Mouse (Mus musculus) midbrain, postnatal 0 days (tissue): ENCODE data around the gene Rxfp2. TPM values are rescaled to one million over a fixed set of nuclear protein-coding genes. Genes with fewer than 3 reads are reported as not detected.
A peak's percentile ranks its signal among the peaks of the same experiment; 100 is the strongest.

ENCODE experiments used
- ATAC-seq: fragments of 200-750 bp; cut with Nextera tagmentation; 2 replicates; pipeline ENCODE4 v1.8.0; 2017; ENCODE audit warnings: moderate number of reproducible peaks, mild to moderate bottlenecking, moderate TSS enrichment, moderate library complexity; ENCODE audit not compliant: low FRiP score
- DNase-seq: peaks from one replicate; pipeline ENCODE4 v3.0.0-alpha.2; 2015; ENCODE audit warnings: low spot score
- H3K27ac ChIP-seq: fragments of 300-500 bp; sonication (generic); 2 replicates; pipeline ENCODE4 v1.5.1; 2014; ENCODE audit warnings: low read depth, mild to moderate bottlenecking, low read length, mixed read lengths
- H3K27me3 ChIP-seq: fragments of 300-500 bp; sonication (generic); 2 replicates; pipeline ENCODE4 v1.6.1; 2014; ENCODE audit warnings: low read length, control low read depth, mixed read lengths; ENCODE audit not compliant: insufficient read depth
- H3K36me3 ChIP-seq: fragments of 300-500 bp; sonication (generic); 2 replicates; pipeline ENCODE4 v1.6.1; 2014; ENCODE audit warnings: low read length, control low read depth, mixed read lengths; ENCODE audit not compliant: insufficient read depth
- H3K4me1 ChIP-seq: fragments of 300-500 bp; sonication (generic); 2 replicates; pipeline ENCODE4 v1.6.1; 2014; ENCODE audit warnings: mild to moderate bottlenecking, control low read depth, antibody characterized with exemption, low read length, mixed read lengths; ENCODE audit not compliant: insufficient read depth
- H3K4me2 ChIP-seq: fragments of 300-500 bp; sonication (generic); 2 replicates; pipeline ENCODE4 v1.6.1; 2014; ENCODE audit warnings: low read depth, mild to moderate bottlenecking, low read length, mixed read lengths; ENCODE audit not compliant: poor library complexity, severe bottlenecking
- H3K4me3 ChIP-seq: fragments of 300-500 bp; sonication (generic); 2 replicates; pipeline ENCODE4 v1.5.1; 2014; ENCODE audit warnings: low read depth, mild to moderate bottlenecking, low read length, moderate library complexity
- H3K9ac ChIP-seq: fragments of 300-500 bp; sonication (generic); replicated peaks from 2 replicates; pipeline ENCODE4 v1.6.1; 2014; ENCODE audit warnings: mild to moderate bottlenecking, low read length, moderate library complexity, mixed read lengths; ENCODE audit not compliant: poor library complexity, severe bottlenecking
- H3K9me3 ChIP-seq: fragments of 300-500 bp; sonication (generic); 2 replicates; pipeline ENCODE4 v1.6.1; 2016; ENCODE audit warnings: low read length, control low read depth
- CTCF ChIP-seq: IDR thresholded peaks from 2 replicates; pipeline ENCODE4 v1.5.1; 2016; ENCODE audit warnings: antibody characterized with exemption, mild to moderate bottlenecking
- WGBS: fragments of 180-500 bp; shearing (Covaris S2); extraction: QIAGEN DNeasy Blood & Tissue Kit; methylation state at CpG from one replicate; pipeline ENCODE4 v1.1.7; 2014; 5-methylcytosine and 5-hydroxymethylcytosine counted together
- polyA plus RNA-seq: library from polyadenylated mRNA; unstranded; fragments of >200 nt; fragmentation: Nextera tagmentation; extraction: Ambion mirVana; gene quantifications from 2 replicates; pipeline ENCODE4 v1.2.1, GENCODE M21; 2015
- total RNA-seq: library from RNA; depleted of rRNA; stranded (reverse); fragments of >200 nt; gene quantifications from 2 replicates; pipeline ENCODE4 v1.2.3, GENCODE M21; 2014

Gene Rxfp2
- total and polyA plus RNA-seq, 2 experiments from 2014 or later, result 0.38 to 1.6 TPM

DNA sequence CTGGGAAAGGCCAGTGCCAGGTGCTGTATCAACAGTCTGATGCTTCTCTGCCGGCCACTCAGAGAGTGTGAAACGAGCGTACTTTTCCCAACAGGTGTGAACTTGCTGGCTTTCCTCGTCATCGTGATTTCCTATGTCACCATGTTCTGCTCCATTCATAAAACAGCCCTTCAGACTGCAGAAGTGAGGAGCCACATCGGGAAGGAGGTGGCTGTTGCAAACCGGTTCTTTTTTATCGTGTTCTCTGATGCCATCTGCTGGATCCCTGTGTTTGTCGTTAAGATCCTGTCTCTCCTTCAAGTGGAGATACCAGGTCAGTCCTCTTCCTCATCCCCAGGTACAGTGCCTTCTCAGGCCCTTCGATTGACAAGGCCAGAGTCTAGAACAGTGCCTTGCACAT lies 51.6 kb downstream of the Rxfp2 start:
- no peak overlapping the region for H3K4me3 ChIP-seq

DNA sequence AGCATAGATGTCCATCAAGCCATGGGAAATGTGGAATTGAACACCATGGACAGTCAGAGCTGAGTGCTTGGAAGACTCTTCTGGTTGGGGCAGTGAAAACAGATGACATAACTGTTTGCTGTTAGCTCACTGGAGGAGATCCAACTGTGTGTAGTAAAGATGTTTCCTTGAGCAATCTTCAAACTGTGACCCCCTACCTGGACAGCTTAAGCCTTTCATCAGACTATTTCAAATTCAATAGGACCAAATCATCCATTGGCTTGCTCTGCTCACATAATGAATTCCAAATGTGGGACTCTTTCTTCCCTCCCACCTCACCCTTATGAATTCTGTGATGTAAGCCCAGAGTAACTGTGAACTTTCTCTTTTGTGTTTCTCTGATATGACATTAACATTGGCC lies 53.3 kb downstream of the Rxfp2 start:
- H3K9me3 ChIP-seq, result no peaks in the 10 kb centered on the region
- no peak for TF ChIP-seq CTCF
- no peak overlapping the region for H3K9ac ChIP-seq
- no peak for DNase-seq
- H3K36me3 ChIP-seq, result no peaks in the 10 kb centered on the region
- no peak overlapping the region for H3K4me3 ChIP-seq
- ATAC-seq, result no peak
- no peak overlapping the region for H3K4me2 ChIP-seq
- no peaks in the 10 kb centered on the region; the same call in 1 of the 2 replicates for H3K4me1 ChIP-seq
- H3K27me3 ChIP-seq, result no peaks in the 10 kb centered on the region
- no peak overlapping the region for H3K27ac ChIP-seq

More for the DNA sequence above, 51.6 kb downstream of the Rxfp2 start:
- DNase-seq (peak; percentile 70), ATAC-seq (no peak)
- TF ChIP-seq CTCF, result peak; percentile 80
- Histone ChIP-seq H3K27ac (no peak overlapping the region), H3K4me1 (no peaks in the 10 kb centered on the region; the same call in 1 of the 2 replicates), H3K9ac (no peak overlapping the region), H3K4me2 (peak overlapping the region; percentile 32), H3K27me3 (no peaks in the 10 kb centered on the region), H3K36me3 (no peaks in the 10 kb centered on the region), H3K9me3 (no peaks in the 10 kb centered on the region)
- 22% methylated on average over 10 of the region's 10 CpGs for WGBS

DNA sequence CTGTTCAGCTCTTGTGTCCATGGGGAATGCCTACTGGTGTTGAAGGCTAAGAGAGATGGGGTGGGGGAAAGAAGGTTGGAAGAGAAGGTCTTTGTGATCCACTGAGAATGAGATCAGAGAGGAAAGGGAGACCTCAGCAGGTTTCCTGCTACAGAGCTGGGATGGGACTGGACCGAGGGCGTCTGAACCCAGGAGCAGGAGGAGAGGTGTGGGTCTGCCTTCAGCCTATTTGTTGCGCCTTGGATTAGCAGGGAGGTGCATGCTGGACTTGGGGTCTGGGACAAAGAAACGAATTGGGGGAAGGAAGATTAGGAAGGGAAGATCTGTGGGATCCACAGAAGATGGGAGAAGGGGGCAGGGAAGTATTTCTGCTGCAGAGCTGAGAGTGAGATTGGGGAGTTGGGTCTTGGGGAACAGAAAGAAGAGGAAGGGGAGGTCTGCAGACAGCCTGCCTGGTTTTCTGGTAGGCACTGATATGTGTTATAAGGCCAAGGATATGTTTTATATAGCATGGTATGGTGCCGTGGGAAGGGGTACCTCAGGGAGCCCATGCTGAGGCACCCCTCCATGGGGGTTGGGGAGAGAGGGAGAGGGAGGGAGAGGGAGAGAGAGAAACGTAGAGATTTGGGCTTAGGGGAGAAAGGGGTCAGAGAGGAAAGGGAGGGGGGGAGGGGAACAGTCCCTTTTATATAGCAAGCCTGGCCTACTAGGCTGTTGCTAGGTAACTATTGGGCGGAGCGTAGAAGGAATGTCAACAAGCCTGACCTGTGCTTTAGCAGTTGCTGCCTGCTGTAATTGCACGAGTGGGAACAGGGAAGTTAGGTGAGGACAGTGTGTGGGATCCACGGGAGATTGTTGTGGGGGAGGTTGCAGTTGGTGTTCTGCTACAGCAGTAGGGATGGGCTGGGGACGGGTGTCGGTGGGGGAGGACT lies 61.7 kb downstream of the Rxfp2 start:
- ATAC-seq (peak; percentile 81; the same call in 1 of the 2 replicates), DNase-seq (peak; percentile 66)
- H3K4me1 ChIP-seq, result peaks cover 4% of the 10 kb centered on the region; the same call in 1 of the 2 replicates
- WGBS, result 12% methylated on average over 12 of the region's 12 CpGs
- peak overlapping the region; percentile 24 for H3K4me2 ChIP-seq
- H3K4me3 ChIP-seq, result no peak overlapping the region
- H3K9me3 ChIP-seq, result no peaks in the 10 kb centered on the region
- no peak overlapping the region for H3K9ac ChIP-seq
- H3K36me3 ChIP-seq, result no peaks in the 10 kb centered on the region
- TF ChIP-seq CTCF, result no peak
- H3K27me3 ChIP-seq, result no peaks in the 10 kb centered on the region
- H3K27ac ChIP-seq, result no peak overlapping the region

DNA sequence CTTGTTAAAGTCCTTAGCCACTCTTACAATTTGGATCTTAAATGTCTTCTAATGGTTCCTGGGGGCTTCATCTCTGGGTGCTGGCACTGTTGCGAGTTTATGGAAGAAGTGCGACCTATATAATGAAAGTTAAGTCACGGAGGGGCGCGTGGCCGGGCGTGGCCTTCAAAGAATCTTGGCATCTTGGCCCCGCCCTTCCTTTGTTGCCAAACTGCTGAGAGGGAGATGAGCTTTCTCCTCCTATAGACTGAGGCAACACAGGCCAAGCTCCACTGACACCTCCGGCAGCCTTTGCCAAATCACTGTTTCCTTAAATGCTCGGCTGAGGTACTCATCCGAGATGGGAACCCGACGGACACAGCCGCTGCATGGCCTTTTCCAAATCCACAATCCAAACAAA lies 64.2 kb downstream of the Rxfp2 start:
- TF ChIP-seq CTCF, result no peak
- no peaks in the 10 kb centered on the region for H3K27me3 ChIP-seq
- DNase-seq, result no peak
- no peaks in the 10 kb centered on the region for H3K9me3 ChIP-seq
- H3K9ac ChIP-seq, result no peak overlapping the region
- no peak overlapping the region for H3K4me3 ChIP-seq
- peaks cover 4% of the 10 kb centered on the region; the same call in 1 of the 2 replicates for H3K4me1 ChIP-seq
- ATAC-seq, result no peak
- no peak overlapping the region for H3K4me2 ChIP-seq
- WGBS, result 86% methylated on average over 14 of the region's 14 CpGs
- H3K27ac ChIP-seq, result no peak overlapping the region
- H3K36me3 ChIP-seq, result no peaks in the 10 kb centered on the region

DNA sequence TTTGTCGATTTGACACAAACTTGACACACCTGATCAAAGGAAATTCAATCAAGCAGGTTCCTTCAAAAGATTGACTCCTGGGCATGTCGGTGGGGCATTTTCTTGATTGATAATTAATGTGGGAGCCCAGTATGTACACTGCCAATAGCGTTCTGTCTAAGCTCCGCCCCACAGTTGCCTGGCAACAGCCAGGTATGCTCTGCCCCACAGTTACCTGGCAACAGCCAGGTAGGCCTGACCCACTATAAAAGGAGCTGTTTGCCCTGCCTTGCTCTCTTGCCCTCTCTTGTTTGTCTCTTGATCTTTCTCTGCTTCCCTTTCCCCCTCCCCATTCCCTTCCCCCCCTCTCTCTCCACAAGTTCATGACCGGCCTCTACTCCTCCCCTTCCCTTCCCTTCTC lies 64.7 kb downstream of the Rxfp2 start:
- H3K27me3 ChIP-seq, result no peaks in the 10 kb centered on the region
- DNase-seq (no peak), ATAC-seq (no peak)
- no peak overlapping the region for H3K4me2 ChIP-seq
- H3K27ac ChIP-seq, result no peak overlapping the region
- H3K4me1 ChIP-seq, result peaks cover 4% of the 10 kb centered on the region; the same call in 1 of the 2 replicates
- TF ChIP-seq CTCF, result no peak
- 64% methylated on average over 5 of the region's 5 CpGs for WGBS
- no peak overlapping the region for H3K9ac ChIP-seq
- no peaks in the 10 kb centered on the region for H3K36me3 ChIP-seq
- H3K4me3 ChIP-seq, result no peak overlapping the region
- H3K9me3 ChIP-seq, result no peaks in the 10 kb centered on the region

DNA sequence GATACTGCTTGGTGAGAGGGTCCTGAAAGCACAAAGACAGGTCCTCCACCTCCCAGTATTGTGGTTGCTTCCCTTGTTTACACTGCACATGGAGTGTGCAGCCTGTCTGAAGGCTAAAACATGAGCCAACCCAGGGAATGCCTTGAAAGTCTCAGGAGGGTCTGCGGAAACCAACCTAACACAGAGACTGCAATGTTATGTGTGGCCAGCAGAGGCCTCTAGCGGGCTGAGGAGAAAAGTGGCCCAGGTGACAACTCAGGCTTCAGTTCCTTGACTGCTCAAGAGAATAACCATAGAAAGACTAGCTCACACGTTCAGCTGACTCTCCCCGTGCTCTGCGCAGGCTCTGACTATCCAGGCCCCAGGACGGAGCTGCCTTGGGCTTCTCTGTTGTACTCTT lies 79.1 kb downstream of the Rxfp2 start:
- WGBS, result 11% methylated on average over 6 of the region's 6 CpGs
- no peak overlapping the region for H3K4me2 ChIP-seq

More for the DNA sequence above, 79.1 kb downstream of the Rxfp2 start:
- H3K4me1 ChIP-seq, result no peaks in the 10 kb centered on the region
- DNase-seq (peak; percentile 78), ATAC-seq (peak; percentile 44; the same call in 1 of the 2 replicates)
- H3K4me3 ChIP-seq, result no peak overlapping the region
- no peak overlapping the region for H3K9ac ChIP-seq
- no peaks in the 10 kb centered on the region for H3K36me3 ChIP-seq
- peak; percentile 94 for TF ChIP-seq CTCF
- no peaks in the 10 kb centered on the region for H3K27me3 ChIP-seq
- no peak overlapping the region for H3K27ac ChIP-seq
- H3K9me3 ChIP-seq, result no peaks in the 10 kb centered on the region
